Mouse (Mus musculus): ENCODE results near the gene Hmgcll1.

The Hmgcll1 gene

DNA sequence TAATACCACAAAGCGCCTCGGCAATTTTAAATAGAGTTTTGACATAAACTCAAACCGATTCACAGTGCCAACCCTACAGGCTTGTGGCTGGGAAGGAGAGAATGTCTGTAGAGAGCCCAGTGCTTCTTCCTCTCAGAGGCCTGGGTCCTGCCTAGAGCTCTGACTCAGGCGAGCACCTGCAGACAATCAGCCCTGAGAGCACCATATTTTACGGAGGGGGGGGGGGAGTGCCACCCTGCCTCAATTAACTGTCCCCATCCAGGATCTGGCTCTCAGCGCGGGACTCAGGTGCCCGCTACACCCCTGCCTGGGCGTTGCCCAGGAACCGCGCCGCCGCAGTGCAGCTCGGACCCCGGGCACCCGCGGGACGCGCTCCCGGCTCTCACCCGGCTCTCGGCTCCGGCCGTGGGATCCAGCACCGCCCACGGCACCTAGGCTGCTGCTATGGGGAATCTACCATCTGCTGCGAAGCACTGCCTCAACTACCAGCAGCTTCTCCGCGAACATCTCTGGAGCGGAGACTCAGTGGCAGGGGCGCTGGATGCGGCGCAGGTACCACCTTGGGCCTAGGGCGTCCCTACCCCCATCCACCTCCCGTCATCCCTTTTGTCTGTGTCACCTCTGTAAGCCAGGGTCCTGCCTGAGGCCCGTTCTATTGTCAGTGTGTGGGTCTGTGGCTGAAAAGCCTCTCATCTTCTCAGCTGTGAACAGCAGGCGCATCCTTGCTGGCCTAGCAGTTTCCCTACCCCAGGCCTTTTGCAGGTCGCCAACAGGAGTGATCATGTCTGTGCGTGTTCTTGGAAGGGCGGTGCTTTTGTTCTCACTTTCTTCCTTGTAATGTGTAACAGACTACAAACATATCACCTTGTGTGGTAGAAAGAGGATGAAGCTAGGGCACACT, at the start of gene Hmgcll1:
TSS of gene Hmgcll1 (plus strand) at position 225 of the 901 bp plus-strand sequence.
- peak; percentile 74 to 76 for DNase-seq

GRCm38 (mm10) chr9:75980097-75980496, 34.6 kb upstream of the Hmgcll1 start:
- DNase-seq, result no peak

GRCm38 (mm10) chr9:75981139-75981538, 33.5 kb upstream of the Hmgcll1 start:
- no peak for DNase-seq

DNA sequence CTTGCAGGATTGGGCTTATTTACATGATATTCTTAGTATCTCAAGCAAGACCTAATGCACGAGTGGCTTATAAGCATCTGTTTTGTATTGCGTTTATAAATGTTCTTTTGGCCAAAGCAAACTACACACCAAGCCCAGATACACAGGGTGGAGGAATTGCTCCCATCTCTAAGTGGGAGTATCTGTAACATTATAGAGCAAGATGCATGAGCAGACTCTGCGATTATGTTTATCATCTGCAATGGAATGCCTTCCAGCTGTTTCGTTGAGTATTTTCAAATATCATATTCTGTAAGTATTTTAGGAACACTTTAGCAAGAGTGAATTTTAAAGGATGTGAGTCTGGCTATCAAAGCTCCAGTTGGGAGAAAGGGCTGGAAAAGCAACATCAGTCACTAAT, 25.2 kb upstream of the Hmgcll1 start:
- DNase-seq, result no peak

DNA sequence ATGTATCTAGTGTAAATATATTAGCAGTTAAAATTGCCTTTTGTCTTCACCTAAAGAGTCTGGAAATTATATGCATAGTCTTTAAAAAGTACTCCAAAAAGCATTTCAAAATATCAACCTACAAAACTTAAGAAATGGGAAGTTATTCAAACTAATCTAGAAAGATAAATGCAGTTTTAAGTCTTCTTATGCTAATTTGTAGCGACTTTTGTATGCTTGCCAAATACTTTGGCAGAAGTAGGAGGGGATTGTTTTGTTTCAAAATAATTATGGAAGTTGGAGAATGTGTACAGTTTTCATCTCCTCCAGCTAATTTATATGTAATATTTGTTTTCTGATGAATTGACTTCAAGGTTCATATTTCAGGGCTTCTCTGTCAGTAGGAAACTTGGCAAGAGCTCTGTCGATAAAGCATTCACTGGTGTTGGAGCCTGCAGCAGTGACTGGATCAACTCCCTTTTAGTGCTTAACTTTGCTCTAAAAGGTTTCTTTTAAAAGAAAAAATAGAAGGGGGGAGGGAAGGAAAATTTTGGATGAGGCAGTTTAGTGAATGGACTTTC, 15.8 kb upstream of the Hmgcll1 start:
- no peak for DNase-seq

GRCm38 (mm10) chr9:76000876-76001858, 13.5 kb upstream of the Hmgcll1 start:
- DNase-seq, result no peak

DNA sequence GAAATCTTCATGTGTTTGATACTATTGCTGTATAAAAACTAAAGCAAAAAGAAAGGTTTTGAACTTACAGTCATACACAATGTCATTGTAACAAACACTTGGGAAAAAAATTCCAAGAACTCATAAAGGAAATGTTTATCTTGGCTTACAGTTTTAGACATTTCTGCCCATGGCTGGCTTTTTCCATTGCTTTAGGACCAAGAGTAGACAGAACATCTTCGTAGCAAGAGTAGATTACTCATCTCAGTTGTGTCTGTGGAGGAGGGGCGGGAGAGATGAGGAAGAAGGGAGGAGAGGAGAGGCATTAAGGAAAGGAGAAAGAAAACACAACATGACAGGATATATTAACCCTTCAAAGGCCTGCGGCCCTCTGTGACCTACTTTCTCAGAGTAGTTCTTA, 11.6 kb upstream of the Hmgcll1 start:
- DNase-seq, result no peak

GRCm38 (mm10) chr9:76003637-76004036, 11.0 kb upstream of the Hmgcll1 start:
- no peak for DNase-seq

DNA sequence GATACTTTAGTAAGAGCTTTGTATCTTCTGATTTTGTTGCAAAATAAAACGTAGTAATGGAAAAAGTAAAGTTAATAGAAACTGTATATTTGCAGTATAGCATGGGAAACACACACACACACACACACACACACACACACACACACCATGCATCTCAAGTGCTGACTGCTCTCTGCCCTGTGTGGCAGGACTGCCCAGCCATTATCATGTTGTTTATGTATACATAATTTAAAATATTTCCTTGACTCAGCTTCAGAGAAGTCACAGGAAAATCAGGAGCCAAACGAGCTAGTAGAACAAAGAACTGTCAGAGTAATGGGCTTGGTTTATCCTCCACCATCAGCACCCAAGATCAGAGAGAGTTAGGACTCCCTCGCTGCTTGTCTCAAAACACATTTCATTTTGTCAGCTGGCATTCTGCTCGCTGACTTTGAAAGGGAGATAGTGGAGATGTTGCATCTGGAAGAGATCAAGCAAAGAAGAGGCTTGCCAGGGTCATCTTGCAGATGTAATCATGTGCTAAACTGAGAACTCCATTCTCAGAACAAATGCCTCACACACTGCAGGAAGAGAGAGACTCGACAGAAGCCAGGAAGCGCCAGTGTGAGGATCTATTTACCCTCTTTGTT, 7.2 kb upstream of the Hmgcll1 start:
- DNase-seq, result no peak

DNA sequence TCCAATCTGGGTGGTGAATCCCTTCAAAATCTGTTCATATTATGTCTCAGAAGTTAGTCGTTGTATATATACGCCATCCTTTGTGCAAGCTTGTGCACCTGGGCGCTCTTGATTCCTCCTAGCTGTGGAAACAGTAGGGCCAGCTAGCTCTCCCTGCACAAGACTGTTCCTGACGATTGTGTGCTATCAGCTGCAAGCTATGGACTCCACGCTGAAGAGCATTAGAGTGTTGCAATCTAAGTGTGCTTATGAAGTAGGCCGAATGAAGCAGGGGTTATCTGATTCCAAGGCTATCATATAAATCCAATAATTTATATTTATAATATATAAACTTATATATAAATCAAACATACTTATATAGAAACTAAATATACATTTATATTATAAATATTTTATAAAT, 866 bp upstream of the Hmgcll1 start:
- DNase-seq, result peak in 1 of 2 experiments; percentile 10

- DNase-seq, result peak in 1 of 2 experiments; percentile 37
Observed at GRCm38 (mm10) chr9:76015971-76016370, 1.3 kb downstream of the Hmgcll1 start.

GRCm38 (mm10) chr9:76016506-76016905, 1.9 kb downstream of the Hmgcll1 start:
- no peak for DNase-seq

DNA sequence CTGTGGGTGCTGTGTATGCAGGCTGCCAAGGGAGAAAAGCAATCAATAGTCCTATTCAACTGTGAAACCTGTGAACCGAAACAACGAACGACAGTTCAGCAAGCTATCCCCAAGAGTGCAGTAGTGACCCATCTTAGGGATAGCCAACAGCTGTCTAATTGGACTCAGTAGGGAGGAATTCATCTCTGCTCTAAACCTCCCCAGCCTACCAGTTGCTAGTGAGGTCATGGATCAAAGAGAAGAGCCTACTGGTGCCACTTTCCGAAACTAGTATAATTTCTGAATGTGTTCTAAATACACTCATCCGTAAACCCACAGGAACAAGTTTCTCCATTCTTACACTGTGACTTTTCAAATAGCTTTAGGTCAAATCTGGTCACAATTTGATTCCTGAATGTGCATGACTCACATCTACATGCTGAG, 8.9 kb downstream of the Hmgcll1 start:
- DNase-seq, result no peak

- no peak for DNase-seq
Observed at GRCm38 (mm10) chr9:76024277-76025246, 9.9 kb downstream of the Hmgcll1 start.

DNA sequence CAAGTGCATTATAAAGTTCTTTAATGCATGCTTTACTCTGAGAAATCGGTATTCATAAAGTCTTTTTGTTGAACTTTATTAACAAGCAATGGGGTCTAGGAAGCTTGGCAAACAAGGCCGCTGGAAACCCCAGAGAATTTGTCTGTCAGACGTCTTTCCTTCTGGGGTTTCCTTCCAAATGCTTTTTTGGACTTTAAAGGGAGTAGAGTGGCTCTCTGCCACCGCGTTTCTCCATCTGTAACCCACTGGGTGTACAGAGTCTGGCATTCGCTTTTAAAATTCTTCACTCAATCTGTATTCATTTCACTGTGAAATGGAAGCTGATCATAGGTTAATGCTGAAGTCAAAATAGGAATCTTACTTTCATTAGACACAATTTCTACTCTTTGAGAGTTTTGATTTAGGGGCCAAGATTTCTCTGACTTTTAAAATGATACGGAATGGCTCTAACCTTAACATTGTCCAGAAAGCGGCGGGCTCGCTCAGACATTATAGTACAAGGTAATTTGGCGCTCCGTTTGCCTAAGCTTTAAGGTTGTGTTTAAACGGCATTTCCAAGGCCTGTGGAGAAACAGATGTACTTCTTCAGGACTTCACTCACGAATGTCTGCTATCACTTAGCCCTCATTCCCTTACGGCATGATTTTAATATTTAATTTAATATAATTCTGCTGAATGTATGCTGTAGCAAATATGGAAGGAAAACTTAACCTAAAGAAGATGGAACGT, 15.0 kb downstream of the Hmgcll1 start:
- peak in 1 of 2 experiments; percentile 34 for DNase-seq

DNA sequence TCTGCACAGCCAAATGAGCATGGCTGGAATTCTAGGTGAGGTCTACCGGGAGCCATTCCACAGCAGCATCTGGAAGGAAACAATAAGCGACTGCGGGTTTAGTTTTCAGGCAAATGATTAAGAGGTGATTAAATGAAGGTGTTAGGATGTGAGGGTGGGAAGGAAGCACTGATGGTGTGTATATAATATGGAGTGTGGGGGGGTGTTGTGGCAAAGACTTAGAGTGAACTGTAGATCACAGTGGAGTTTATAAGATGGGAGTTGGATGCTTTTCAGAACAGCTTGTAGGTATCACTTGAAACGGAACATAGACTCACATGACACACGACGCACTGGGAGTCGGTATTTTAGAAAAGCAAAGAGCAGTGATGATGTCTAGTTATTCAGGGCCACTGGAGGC, 20.4 kb downstream of the Hmgcll1 start:
- DNase-seq, result no peak

DNA sequence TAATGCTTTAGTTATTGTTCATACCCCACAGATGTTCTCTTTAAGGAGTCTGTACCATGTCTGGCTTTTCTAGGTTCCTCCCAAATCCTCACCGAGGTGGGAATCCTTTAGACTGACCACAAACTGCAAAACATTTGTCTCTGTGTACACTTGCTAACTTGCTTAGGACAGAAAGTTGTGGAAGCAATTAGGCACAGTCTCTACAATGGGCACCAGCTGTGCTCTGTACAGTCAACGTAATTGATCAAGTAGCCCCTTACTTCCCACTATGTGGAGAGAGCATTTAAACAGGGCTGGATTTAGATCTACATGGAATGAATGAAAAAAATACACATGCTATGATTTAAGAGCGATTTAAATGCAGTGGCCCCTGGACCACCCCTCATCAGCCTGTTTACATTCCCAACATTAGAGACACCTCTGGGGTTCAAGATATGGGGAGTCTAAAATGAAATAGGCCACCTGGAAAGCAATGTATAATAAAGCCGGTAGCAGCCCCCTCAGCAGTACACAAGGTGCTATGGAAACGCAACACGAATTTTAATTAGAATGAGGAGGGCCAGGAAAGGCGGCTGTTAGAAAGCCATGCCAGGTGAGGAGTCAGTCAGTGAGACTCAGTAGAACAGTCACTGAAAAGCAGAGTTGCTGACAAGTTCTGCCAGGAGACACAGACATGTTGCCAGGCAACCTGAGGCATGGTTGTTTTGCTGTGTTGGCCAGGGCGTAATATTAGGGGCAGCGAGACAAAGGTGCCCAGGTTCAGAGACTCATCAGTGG, 23.9 kb downstream of the Hmgcll1 start:
- no peak for DNase-seq

DNA sequence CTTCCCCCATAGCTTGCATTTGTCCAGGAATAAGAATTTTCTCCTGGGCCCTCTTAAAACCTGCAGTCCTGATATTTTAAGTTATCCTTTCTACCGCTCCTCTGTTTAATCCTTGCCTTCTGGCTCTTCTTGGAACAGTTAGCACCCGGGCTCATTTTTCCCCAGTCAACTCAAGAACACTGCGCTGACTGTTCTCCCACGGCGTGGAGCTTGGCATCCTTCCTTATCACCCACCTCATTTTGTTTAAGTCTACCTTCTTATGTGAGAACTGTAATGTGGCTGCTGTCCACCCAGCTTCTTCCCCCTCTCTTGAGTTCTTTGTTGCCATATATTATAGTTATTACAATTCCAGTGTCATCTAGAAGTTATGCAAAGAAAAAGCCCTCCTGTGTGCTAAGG, 25.1 kb downstream of the Hmgcll1 start:
- no peak for DNase-seq

GRCm38 (mm10) chr9:76043341-76043740, 28.7 kb downstream of the Hmgcll1 start:
- DNase-seq, result no peak

- DNase-seq, result no peak
Observed at GRCm38 (mm10) chr9:76060935-76061334, 46.3 kb downstream of the Hmgcll1 start.
